Mouse (Mus musculus) forebrain, postnatal 0 days (tissue): ENCODE measurements at regions not wholly inside any gene's neighbourhood (a gene's known extent, or its start where the extent isn't known, plus 50 kb on each side); places are given as distances from the start of the nearest gene placed in this dataset.
A peak's percentile ranks its signal among the peaks of the same experiment; 100 is the strongest.

Experiments used
- ATAC-seq: fragments of 200-750 bp; cut with Nextera tagmentation; 2 replicates; pipeline ENCODE4 v1.8.0; 2017; ENCODE audit warnings: mild to moderate bottlenecking, moderate library complexity
- DNase-seq: peaks from one replicate; pipeline ENCODE4 v3.0.0-alpha.2; 2015
- H3K27ac ChIP-seq: fragments of 300-500 bp; sonication (generic); 2 replicates; pipeline ENCODE4 v1.5.1; 2014; ENCODE audit warnings: low read depth, mild to moderate bottlenecking, antibody characterized with exemption, low read length, moderate library complexity, mixed read lengths
- H3K27me3 ChIP-seq: fragments of 300-500 bp; sonication (generic); 2 replicates; pipeline ENCODE4 v1.6.1; 2014; ENCODE audit warnings: mild to moderate bottlenecking, low read length, mixed read lengths; ENCODE audit not compliant: insufficient read depth
- H3K36me3 ChIP-seq: fragments of 300-500 bp; sonication (generic); 2 replicates; pipeline ENCODE4 v1.6.1; 2014; ENCODE audit warnings: mild to moderate bottlenecking, moderate library complexity; ENCODE audit not compliant: insufficient read depth
- H3K4me1 ChIP-seq: fragments of 300-500 bp; sonication (generic); 2 replicates; pipeline ENCODE4 v1.6.1; 2014; ENCODE audit warnings: antibody characterized with exemption; ENCODE audit not compliant: insufficient read depth
- H3K4me2 ChIP-seq: fragments of 300-500 bp; sonication (generic); 2 replicates; pipeline ENCODE4 v1.6.1; 2014; ENCODE audit warnings: low read depth, mild to moderate bottlenecking, moderate library complexity
- H3K4me3 ChIP-seq: fragments of 300-500 bp; sonication (generic); 2 replicates; pipeline ENCODE4 v1.5.1; 2014; ENCODE audit warnings: low read depth, low read length, mixed read lengths
- H3K9ac ChIP-seq: fragments of 300-500 bp; sonication (generic); 2 replicates; pipeline ENCODE4 v1.6.1; 2014; ENCODE audit warnings: mild to moderate bottlenecking
- H3K9me3 ChIP-seq: fragments of 300-500 bp; sonication (generic); 2 replicates; pipeline ENCODE4 v1.6.1; 2016; ENCODE audit warnings: low read length
- CTCF ChIP-seq: sonication (generic); IDR thresholded peaks from 2 replicates; pipeline ENCODE4 v1.5.1; 2016; ENCODE audit warnings: antibody characterized with exemption, control low read depth, low read depth
- WGBS: fragments of 180-500 bp; shearing (Covaris S2); extraction: QIAGEN DNeasy Blood & Tissue Kit; methylation state at CpG from one replicate; pipeline ENCODE4 v1.1.7; 2014; 5-methylcytosine and 5-hydroxymethylcytosine counted together

GRCm38 (mm10) chr8:11079805-11080204 is 71.5 kb upstream of the Irs2 start:
- H3K9ac ChIP-seq, result no peak overlapping the region
- WGBS, result 76% methylated on average over 11 of the region's 11 CpGs
- ATAC-seq (no peak), DNase-seq (no peak)
- no peak overlapping the region for H3K4me2 ChIP-seq
- H3K27me3 ChIP-seq, result no peaks in the 10 kb centered on the region; the same call in 1 of the 2 replicates
- TF ChIP-seq CTCF, result no peak
- no peaks in the 10 kb centered on the region for H3K4me1 ChIP-seq
- H3K36me3 ChIP-seq, result no peaks in the 10 kb centered on the region
- no peak overlapping the region for H3K27ac ChIP-seq
- no peak overlapping the region for H3K4me3 ChIP-seq
- H3K9me3 ChIP-seq, result no peaks in the 10 kb centered on the region

GRCm38 (mm10) chr8:11077138-11077537 is 68.9 kb upstream of the Irs2 start:
- ATAC-seq, result no peak
- Histone ChIP-seq H3K27me3 (no peaks in the 10 kb centered on the region), H3K9me3 (no peaks in the 10 kb centered on the region), H3K36me3 (no peaks in the 10 kb centered on the region), H3K4me3 (no peak overlapping the region), H3K4me1 (no peaks in the 10 kb centered on the region), H3K9ac (no peak overlapping the region), H3K27ac (no peak overlapping the region), H3K4me2 (no peak overlapping the region)
- DNase-seq, result peak; percentile 44
- WGBS, result 38% methylated on average over 9 of the region's 9 CpGs
- no peak for TF ChIP-seq CTCF

GRCm38 (mm10) chr8:11071162-11071561 is 62.9 kb upstream of the Irs2 start:
- H3K36me3 ChIP-seq, result no peaks in the 10 kb centered on the region
- peak; percentile 24; the same call in 1 of the 2 replicates for TF ChIP-seq CTCF
- no peak for DNase-seq
- H3K9ac ChIP-seq, result no peak overlapping the region
- no peaks in the 10 kb centered on the region for H3K27me3 ChIP-seq
- WGBS, result 61% methylated on average over 2 of the region's 2 CpGs
- no peaks in the 10 kb centered on the region for H3K4me1 ChIP-seq
- no peak overlapping the region for H3K4me3 ChIP-seq
- no peaks in the 10 kb centered on the region for H3K9me3 ChIP-seq
- H3K27ac ChIP-seq, result no peak overlapping the region
- no peak overlapping the region for H3K4me2 ChIP-seq
- no peak for ATAC-seq

- H3K9ac ChIP-seq, result no peak overlapping the region
- no peaks in the 10 kb centered on the region for H3K9me3 ChIP-seq
- no peak overlapping the region for H3K4me2 ChIP-seq
- no peak overlapping the region for H3K4me3 ChIP-seq
- no peaks in the 10 kb centered on the region for H3K36me3 ChIP-seq
- H3K27ac ChIP-seq, result no peak overlapping the region
- TF ChIP-seq CTCF, result no peak
- DNase-seq, result no peak
- H3K4me1 ChIP-seq, result no peaks in the 10 kb centered on the region
- ATAC-seq, result no peak
- no peaks in the 10 kb centered on the region for H3K27me3 ChIP-seq
- 73% methylated on average over 7 of the region's 7 CpGs for WGBS
Observed at GRCm38 (mm10) chr8:11067450-11067849, 59.2 kb upstream of the Irs2 start.

GRCm38 (mm10) chr8:11065990-11066389 is 57.7 kb upstream of the Irs2 start:
- Histone ChIP-seq H3K4me2 (no peak overlapping the region), H3K9me3 (no peaks in the 10 kb centered on the region), H3K27me3 (no peaks in the 10 kb centered on the region), H3K9ac (no peak overlapping the region), H3K4me1 (no peaks in the 10 kb centered on the region), H3K36me3 (no peaks in the 10 kb centered on the region), H3K4me3 (no peak overlapping the region), H3K27ac (no peak overlapping the region)
- WGBS, result 90% methylated on average over 9 of the region's 9 CpGs
- DNase-seq (no peak), ATAC-seq (no peak)
- no peak for TF ChIP-seq CTCF

GRCm38 (mm10) chr8:11065303-11065702 is 57.0 kb upstream of the Irs2 start:
- no peak for ATAC-seq
- H3K9ac ChIP-seq, result no peak overlapping the region
- WGBS, result 83% methylated on average over 4 of the region's 4 CpGs
- no peaks in the 10 kb centered on the region for H3K4me1 ChIP-seq
- no peaks in the 10 kb centered on the region for H3K27me3 ChIP-seq
- no peak for TF ChIP-seq CTCF
- no peak overlapping the region for H3K4me3 ChIP-seq
- H3K36me3 ChIP-seq, result no peaks in the 10 kb centered on the region
- DNase-seq, result no peak
- no peak overlapping the region for H3K27ac ChIP-seq
- H3K4me2 ChIP-seq, result no peak overlapping the region
- H3K9me3 ChIP-seq, result no peaks in the 10 kb centered on the region

GRCm38 (mm10) chr8:11063058-11063457 is 54.8 kb upstream of the Irs2 start:
- Histone ChIP-seq H3K4me3 (no peak overlapping the region), H3K4me1 (no peaks in the 10 kb centered on the region), H3K27ac (no peak overlapping the region), H3K36me3 (no peaks in the 10 kb centered on the region), H3K9ac (no peak overlapping the region), H3K27me3 (no peaks in the 10 kb centered on the region), H3K4me2 (no peak overlapping the region), H3K9me3 (no peaks in the 10 kb centered on the region)
- TF ChIP-seq CTCF, result no peak
- WGBS, result 85% methylated on average over 8 of the region's 8 CpGs
- ATAC-seq (no peak), DNase-seq (no peak)

- ATAC-seq, result no peak
- TF ChIP-seq CTCF, result no peak
- no peaks in the 10 kb centered on the region for H3K27me3 ChIP-seq
- DNase-seq, result no peak
- no peak overlapping the region for H3K9ac ChIP-seq
- no peaks in the 10 kb centered on the region for H3K36me3 ChIP-seq
- no peak overlapping the region for H3K4me3 ChIP-seq
- no peaks in the 10 kb centered on the region for H3K9me3 ChIP-seq
- H3K27ac ChIP-seq, result no peak overlapping the region
- H3K4me2 ChIP-seq, result no peak overlapping the region
- no peaks in the 10 kb centered on the region for H3K4me1 ChIP-seq
- 53% methylated on average over 3 of the region's 3 CpGs for WGBS
Observed at GRCm38 (mm10) chr8:11062348-11062946, 54.2 kb upstream of the Irs2 start.
